Comparison of ENCODE assay signal across 29 mouse cellular contexts in genomic region chr14:59672893-59673515, GRCm38 (mm10). TPM values are rescaled to one million over a fixed set of nuclear protein-coding genes. Genes with fewer than 3 reads are reported as not detected.
DNase-seq lines count a peak whose midpoint lies in the region; ATAC-seq and TF ChIP-seq lines count a peak whose summit lies in the region.
"Had no signal": no experiment of that assay in that cellular context is flagged by ENCODE, and none has a peak within 500 bp of the region (broad histone marks: within the 10 kb centered on the region; RNA-seq: fewer than 3 reads in every experiment).

No protein-coding gene starts in this region.

- 0 out of 2 replicates have a peak, but pooled peaks cover 14% of the 10 kb centered on the region for H3K27me3 ChIP-seq in forebrain, embryonic 12.5 days
- no peaks in the 10 kb centered on the region for H3K27me3 ChIP-seq in forebrain, postnatal 0 days (ENCODE audit: insufficient read depth, low read length)
- H3K27me3 ChIP-seq: CH12.LX; embryonic facial prominence, embryonic 12.5 days; heart, embryonic 13.5 days; liver, embryonic 12.5 days; midbrain, embryonic 13.5 days had no signal

- no peaks in the 10 kb centered on the region for H3K9me3 ChIP-seq in forebrain, embryonic 12.5 days
- no peaks in the 10 kb centered on the region for H3K9me3 ChIP-seq in forebrain, postnatal 0 days (ENCODE audit: low read length)
- H3K9me3 ChIP-seq: embryonic facial prominence, embryonic 12.5 days; heart, embryonic 13.5 days; kidney, embryonic 15.5 days; limb, embryonic 13.5 days; liver, embryonic 12.5 days; midbrain, embryonic 13.5 days had no signal

- no peak overlapping the region for H3K9ac ChIP-seq in forebrain, embryonic 12.5 days
- no peak overlapping the region for H3K9ac ChIP-seq in forebrain, postnatal 0 days
- H3K9ac ChIP-seq: embryonic facial prominence, embryonic 12.5 days; heart, embryonic 13.5 days; hindbrain, embryonic 14.5 days; kidney, embryonic 15.5 days; limb, embryonic 13.5 days; liver, embryonic 12.5 days; liver, postnatal 0 days; midbrain, embryonic 13.5 days had no signal

- H3K4me2 ChIP-seq in forebrain, embryonic 12.5 days: no peak overlapping the region
- no peak overlapping the region for H3K4me2 ChIP-seq in forebrain, postnatal 0 days (ENCODE audit: low read depth)
- H3K4me2 ChIP-seq: embryonic facial prominence, embryonic 12.5 days; heart, embryonic 13.5 days; hindbrain, embryonic 14.5 days; kidney, embryonic 15.5 days; limb, embryonic 13.5 days; liver, embryonic 12.5 days; midbrain, embryonic 13.5 days had no signal

- 48% methylated on average over 6 of the region's 6 CpGs for WGBS in forebrain, embryonic 12.5 days
- WGBS in forebrain, postnatal 0 days: 28% methylated on average over 6 of the region's 6 CpGs

- no peak for TF ChIP-seq CTCF in forebrain, postnatal 0 days (IDR thresholded peaks at IDR 0.05; ENCODE audit: low read depth)

- peaks cover 17% of the 10 kb centered on the region for H3K4me1 ChIP-seq in forebrain, embryonic 12.5 days
- H3K4me1 ChIP-seq in forebrain, postnatal 0 days (ENCODE audit: insufficient read depth): no peaks in the 10 kb centered on the region; the same call in 1 of the 2 replicates
- H3K4me1 ChIP-seq: liver, embryonic 12.5 days had no signal

- H3K27ac ChIP-seq in forebrain, embryonic 12.5 days: no peak overlapping the region
- H3K27ac ChIP-seq in forebrain, postnatal 0 days (ENCODE audit: low read depth, low read length): no peak overlapping the region
- H3K27ac ChIP-seq: embryonic facial prominence, embryonic 12.5 days; heart, embryonic 13.5 days; hindbrain, embryonic 14.5 days; kidney, embryonic 15.5 days; layer of hippocampus, adult 2 months; left cerebral cortex, adult 2 months; liver, embryonic 12.5 days; macrophage; midbrain, embryonic 13.5 days had no signal

- no peaks in the 10 kb centered on the region for H3K36me3 ChIP-seq in forebrain, embryonic 12.5 days (replicated peaks)
- H3K36me3 ChIP-seq in forebrain, postnatal 0 days (ENCODE audit: insufficient read depth): no peaks in the 10 kb centered on the region
- H3K36me3 ChIP-seq: embryonic facial prominence, embryonic 12.5 days; heart, embryonic 13.5 days; kidney, embryonic 15.5 days; limb, embryonic 13.5 days; liver, embryonic 12.5 days; midbrain, embryonic 13.5 days had no signal

- ATAC-seq in forebrain, embryonic 12.5 days (ENCODE audit: low FRiP score): peak; percentile 33; the same call in 1 of the 2 replicates
- peak; percentile 53 for ATAC-seq in forebrain, postnatal 0 days
- ATAC-seq: liver, embryonic 12.5 days; liver, postnatal 0 days; midbrain, embryonic 13.5 days; Patski had no signal

- no peak overlapping the region for H3K4me3 ChIP-seq in forebrain, embryonic 12.5 days (replicated peaks)
- H3K4me3 ChIP-seq in forebrain, postnatal 0 days (ENCODE audit: low read depth, low read length): no peak overlapping the region
- H3K4me3 ChIP-seq: embryonic facial prominence, embryonic 12.5 days; heart, embryonic 13.5 days; kidney, embryonic 15.5 days; layer of hippocampus, adult 2 months; left cerebral cortex, adult 2 months; limb, embryonic 13.5 days; liver, embryonic 12.5 days; midbrain, embryonic 13.5 days had no signal

- DNase-seq in adrenal gland, adult (ENCODE audit: inconsistent age in 2 of 2, low spot score in 1 of 2): peak; percentile 47 to 79
- DNase-seq in adrenal gland, adult 18-20 months (ENCODE audit: low spot score in 2 of 2): no peak
- DNase-seq in Muller cell, postnatal 12 days (ENCODE audit: inconsistent ontology term): peak; percentile 76
- DNase-seq in forebrain, postnatal 0 days: peak; percentile 9
- DNase-seq in MN1 (ENCODE audit: low spot score): no peak
- DNase-seq in kidney, postnatal 36 days: no peak
- no peak for DNase-seq in frontal cortex, postnatal 10 days (ENCODE audit: low spot score in 2 of 2)
- DNase-seq: cerebellum, adult 9-10 months; embryo, embryonic 11 days; gastrocnemius, postnatal 10 days; heart, postnatal 10 days; kidney, adult 11 months; kidney, postnatal 25 days; liver, postnatal 0 days had no signal

RNA-seq across cellular contexts. Expression of gene Shisa2, which starts 47.9 kb away (rescaled TPM):
- total RNA-seq in adrenal gland, adult 18-20 months (2021): 1 to 10 TPM in 1 of 2 experiments, under 1 TPM in 1; 0.74 to 1.2 TPM
- 51.5 and 60.9 TPM in 2 replicates for polyA plus RNA-seq in forebrain, embryonic 12.5 days (2016; fragmentation: Nextera tagmentation; extraction: Ambion mirVana)
- total RNA-seq in forebrain, postnatal 0 days (2014; rRNA removed): 11.8 and 12.6 TPM in 2 replicates
- polyA plus RNA-seq in forebrain, postnatal 0 days (2015; fragmentation: Nextera tagmentation; extraction: Ambion mirVana): 5.2 and 7.1 TPM in 2 replicates
- total RNA-seq: megakaryocyte-erythroid progenitor cell, adult 5-6 weeks; monocyte, adult 5-6 weeks had no signal
- polyA plus RNA-seq: macrophage, Patski had no signal

Comparison
In these comparisons a context has a peak if more than half of its experiments do, and no peak if none do; other contexts are left out.
1. DNase-seq: peak in adrenal gland, adult (2 of 2), Muller cell, postnatal 12 days (single experiment) and forebrain, postnatal 0 days (single experiment); none in adrenal gland, adult 18-20 months (0 of 2), MN1 (single experiment), kidney, postnatal 36 days (0 of 2) and frontal cortex, postnatal 10 days (0 of 2).